Mouse (Mus musculus): ENCODE measurements around the gene 2310011J03Rik. TPM values are rescaled to one million over a fixed set of nuclear protein-coding genes. Genes with fewer than 3 reads are reported as not detected.
A peak's percentile ranks its signal among the peaks of the same experiment; 100 is the strongest.

The 2310011J03Rik gene
- polyA plus RNA-seq, 1 experiment from 2014 or later = 49.2 TPM

DNA sequence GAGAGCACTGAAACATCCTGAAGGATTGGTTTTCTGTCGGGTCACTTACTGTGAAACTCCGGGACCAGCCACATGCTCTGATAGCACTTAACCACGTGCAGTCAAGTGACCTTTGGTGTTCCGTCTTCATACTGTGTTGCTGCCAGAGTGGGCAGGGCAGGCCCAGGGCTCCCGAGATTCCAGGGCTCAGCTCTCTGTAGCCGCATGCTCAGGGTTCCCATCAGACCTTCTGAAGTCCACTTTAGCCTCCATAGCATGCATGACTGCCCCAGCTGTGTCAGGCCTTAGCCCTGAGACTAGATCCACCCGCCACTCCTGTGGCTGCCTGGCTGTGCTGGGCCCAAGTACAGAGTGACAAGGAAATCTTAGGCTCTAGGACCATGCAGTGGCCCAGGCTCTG is 39.0 kb downstream of the 2310011J03Rik start:
- Histone ChIP-seq H3K36me3 (ENCODE audit: control insufficient read depth, insufficient read depth, low read length) (peaks cover 67% of the 10 kb centered on the region), H3K27me3 (ENCODE audit: control insufficient read depth, insufficient read depth, low read depth, low read length) (no peaks in the 10 kb centered on the region), H3K4me3 (ENCODE audit: low read length) (no peak overlapping the region), H3K9me3 (ENCODE audit: control insufficient read depth, low read length) (no peaks in the 10 kb centered on the region), H3K4me1 (replicated peaks; ENCODE audit: control insufficient read depth, insufficient read depth, low read length) (peaks cover 16% of the 10 kb centered on the region), H3K27ac (ENCODE audit: low read length) (peak overlapping the region; percentile 95), H3K4me2 (ENCODE audit: low read depth, low read length) (peak overlapping the region; percentile 29; the same call in 1 of the 2 replicates), H3K9ac (ENCODE audit: low read length) (peak overlapping the region; percentile 16; the same call in 1 of the 2 replicates)
- WGBS = 65% methylated on average over 7 of the region's 7 CpGs
- no peak for ATAC-seq (ENCODE audit: low read depth)

- Histone ChIP-seq H3K27me3 (ENCODE audit: control insufficient read depth, insufficient read depth, low read depth, low read length) (no peaks in the 10 kb centered on the region), H3K36me3 (ENCODE audit: control insufficient read depth, insufficient read depth, low read length) (peaks cover 59% of the 10 kb centered on the region), H3K4me2 (ENCODE audit: low read depth, low read length) (no peak overlapping the region), H3K4me1 (replicated peaks; ENCODE audit: control insufficient read depth, insufficient read depth, low read length) (peaks cover 16% of the 10 kb centered on the region), H3K9me3 (ENCODE audit: control insufficient read depth, low read length) (no peaks in the 10 kb centered on the region), H3K27ac (ENCODE audit: low read length) (no peak overlapping the region), H3K9ac (ENCODE audit: low read length) (no peak overlapping the region), H3K4me3 (ENCODE audit: low read length) (no peak overlapping the region)
- no peak for ATAC-seq (ENCODE audit: low read depth)
- 88% methylated on average over 12 of the region's 12 CpGs for WGBS
These were observed 41.1 kb downstream of the 2310011J03Rik start for GRCm38 (mm10) chr10:80279273-80279672.

DNA sequence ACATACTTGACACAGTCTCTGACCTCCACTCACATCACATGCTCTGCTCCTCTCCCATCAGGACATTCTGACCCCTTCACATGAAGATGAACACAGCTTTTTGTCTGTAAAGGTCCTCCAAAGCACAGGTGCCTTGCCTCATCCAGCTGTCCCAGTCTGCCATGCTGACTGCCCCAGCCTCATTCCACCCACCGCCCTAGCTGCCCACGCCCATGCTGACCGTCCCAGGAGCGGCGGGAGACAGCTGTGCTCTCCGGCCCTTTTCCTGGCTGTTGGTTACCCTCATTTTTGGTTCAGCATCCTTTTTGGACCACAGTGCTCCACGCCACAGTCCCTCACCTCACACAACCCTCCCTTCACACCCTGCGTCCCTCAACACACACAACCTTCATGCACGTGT is 41.9 kb downstream of the 2310011J03Rik start:
- no peaks in the 10 kb centered on the region for H3K27me3 ChIP-seq (ENCODE audit: control insufficient read depth, insufficient read depth, low read depth, low read length)
- peaks cover 59% of the 10 kb centered on the region for H3K36me3 ChIP-seq (ENCODE audit: control insufficient read depth, insufficient read depth, low read length)
- no peaks in the 10 kb centered on the region for H3K9me3 ChIP-seq (ENCODE audit: control insufficient read depth, low read length)
- WGBS = 88% methylated on average over 9 of the region's 9 CpGs
- no peak overlapping the region for H3K9ac ChIP-seq (ENCODE audit: low read length)
- no peak for ATAC-seq (ENCODE audit: low read depth)
- no peak overlapping the region for H3K27ac ChIP-seq (ENCODE audit: low read length)
- H3K4me1 ChIP-seq (replicated peaks; ENCODE audit: control insufficient read depth, insufficient read depth, low read length) = peaks cover 16% of the 10 kb centered on the region
- H3K4me3 ChIP-seq (ENCODE audit: low read length) = no peak overlapping the region
- no peak overlapping the region for H3K4me2 ChIP-seq (ENCODE audit: low read depth, low read length)

DNA sequence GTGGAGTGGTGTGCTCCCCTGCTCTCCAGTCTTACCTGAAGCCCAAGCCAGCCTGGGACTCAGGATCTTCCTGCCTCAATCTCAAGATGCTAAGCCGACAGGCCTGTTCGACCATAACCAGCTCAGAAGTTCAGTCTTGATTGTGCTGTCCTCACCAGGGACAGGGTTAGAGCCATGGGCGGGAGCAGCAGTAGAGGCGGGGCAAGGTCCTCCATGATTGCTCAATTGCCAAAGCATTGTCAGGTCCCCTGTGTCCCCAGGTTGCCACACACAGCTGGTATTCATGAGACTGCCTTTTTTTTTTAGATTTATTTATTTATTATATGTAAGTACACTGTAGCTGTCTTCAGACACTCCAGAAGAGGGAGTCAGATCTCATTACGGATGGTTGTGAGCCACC is 44.1 kb downstream of the 2310011J03Rik start:
- no peak overlapping the region for H3K4me2 ChIP-seq (ENCODE audit: low read depth, low read length)
- no peaks in the 10 kb centered on the region for H3K27me3 ChIP-seq (ENCODE audit: control insufficient read depth, insufficient read depth, low read depth, low read length)
- no peak overlapping the region for H3K9ac ChIP-seq (ENCODE audit: low read length)
- peaks cover 59% of the 10 kb centered on the region for H3K36me3 ChIP-seq (ENCODE audit: control insufficient read depth, insufficient read depth, low read length)
- ATAC-seq (ENCODE audit: low read depth) = no peak
- WGBS = 83% methylated on average over 4 of the region's 5 CpGs
- peaks cover 6% of the 10 kb centered on the region for H3K4me1 ChIP-seq (replicated peaks; ENCODE audit: control insufficient read depth, insufficient read depth, low read length)
- no peak overlapping the region for H3K27ac ChIP-seq (ENCODE audit: low read length)
- no peaks in the 10 kb centered on the region for H3K9me3 ChIP-seq (ENCODE audit: control insufficient read depth, low read length)
- no peak overlapping the region for H3K4me3 ChIP-seq (ENCODE audit: low read length)

GRCm38 (mm10) chr10:80273847-80274246 is 46.5 kb downstream of the 2310011J03Rik start:
- H3K27ac ChIP-seq (ENCODE audit: low read length) = no peak overlapping the region
- H3K4me2 ChIP-seq (ENCODE audit: low read depth, low read length) = no peak overlapping the region
- WGBS = 65% methylated on average over 3 of the region's 3 CpGs
- H3K27me3 ChIP-seq (ENCODE audit: control insufficient read depth, insufficient read depth, low read depth, low read length) = no peaks in the 10 kb centered on the region
- 0 out of 2 replicates have a peak, but pooled peaks have one; percentile 4 for ATAC-seq (ENCODE audit: low read depth)
- H3K4me1 ChIP-seq (replicated peaks; ENCODE audit: control insufficient read depth, insufficient read depth, low read length) = peaks cover 7% of the 10 kb centered on the region
- no peak overlapping the region for H3K4me3 ChIP-seq (ENCODE audit: low read length)
- no peak overlapping the region for H3K9ac ChIP-seq (ENCODE audit: low read length)
- H3K9me3 ChIP-seq (ENCODE audit: control insufficient read depth, low read length) = no peaks in the 10 kb centered on the region
- H3K36me3 ChIP-seq (ENCODE audit: control insufficient read depth, insufficient read depth, low read length) = peaks cover 40% of the 10 kb centered on the region

DNA sequence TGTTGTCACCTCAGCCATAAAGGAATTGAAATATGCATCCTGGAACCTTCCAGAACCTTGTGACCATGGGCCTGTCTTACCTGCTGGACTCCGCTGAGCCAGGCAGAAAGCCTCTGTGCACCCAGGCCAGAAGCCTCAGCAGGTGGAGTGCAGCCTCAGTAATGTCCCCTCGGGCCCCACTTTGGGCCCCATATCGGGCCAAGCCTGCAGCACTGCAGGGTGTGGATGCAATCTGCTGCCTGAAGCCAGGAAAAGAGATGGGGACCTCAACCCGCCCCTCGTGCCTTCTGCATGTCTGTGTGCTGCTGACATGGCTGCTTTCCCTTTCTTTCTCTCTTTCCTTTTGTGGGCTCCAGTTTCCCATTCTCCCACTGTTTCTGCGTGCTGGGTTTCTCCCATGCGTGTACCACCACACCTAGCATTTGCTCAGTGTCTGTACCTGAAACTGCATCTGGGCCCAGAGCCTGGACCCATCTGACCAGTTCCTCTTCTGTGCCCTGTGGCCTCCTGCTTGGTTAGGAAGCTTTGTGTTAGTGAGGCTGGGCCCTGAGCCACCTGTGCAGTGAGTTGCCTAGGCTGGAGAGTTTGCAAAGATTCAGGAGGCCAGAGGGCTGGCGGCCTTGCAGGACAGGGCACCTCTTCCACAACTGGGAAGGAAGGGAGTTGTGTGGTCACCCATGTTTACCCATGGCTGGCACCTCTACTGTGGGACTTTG is 48.3 kb downstream of the 2310011J03Rik start:
- Histone ChIP-seq H3K4me3 (ENCODE audit: low read length) (no peak overlapping the region), H3K9me3 (ENCODE audit: control insufficient read depth, low read length) (no peaks in the 10 kb centered on the region), H3K27ac (ENCODE audit: low read length) (no peak overlapping the region), H3K4me2 (ENCODE audit: low read depth, low read length) (no peak overlapping the region), H3K27me3 (ENCODE audit: control insufficient read depth, insufficient read depth, low read depth, low read length) (no peaks in the 10 kb centered on the region), H3K9ac (ENCODE audit: low read length) (no peak overlapping the region), H3K36me3 (ENCODE audit: control insufficient read depth, insufficient read depth, low read length) (peaks cover 25% of the 10 kb centered on the region), H3K4me1 (replicated peaks; ENCODE audit: control insufficient read depth, insufficient read depth, low read length) (peaks cover 22% of the 10 kb centered on the region)
- no peak for ATAC-seq (ENCODE audit: low read depth)
- 81% methylated on average over 8 of the region's 8 CpGs for WGBS

DNA sequence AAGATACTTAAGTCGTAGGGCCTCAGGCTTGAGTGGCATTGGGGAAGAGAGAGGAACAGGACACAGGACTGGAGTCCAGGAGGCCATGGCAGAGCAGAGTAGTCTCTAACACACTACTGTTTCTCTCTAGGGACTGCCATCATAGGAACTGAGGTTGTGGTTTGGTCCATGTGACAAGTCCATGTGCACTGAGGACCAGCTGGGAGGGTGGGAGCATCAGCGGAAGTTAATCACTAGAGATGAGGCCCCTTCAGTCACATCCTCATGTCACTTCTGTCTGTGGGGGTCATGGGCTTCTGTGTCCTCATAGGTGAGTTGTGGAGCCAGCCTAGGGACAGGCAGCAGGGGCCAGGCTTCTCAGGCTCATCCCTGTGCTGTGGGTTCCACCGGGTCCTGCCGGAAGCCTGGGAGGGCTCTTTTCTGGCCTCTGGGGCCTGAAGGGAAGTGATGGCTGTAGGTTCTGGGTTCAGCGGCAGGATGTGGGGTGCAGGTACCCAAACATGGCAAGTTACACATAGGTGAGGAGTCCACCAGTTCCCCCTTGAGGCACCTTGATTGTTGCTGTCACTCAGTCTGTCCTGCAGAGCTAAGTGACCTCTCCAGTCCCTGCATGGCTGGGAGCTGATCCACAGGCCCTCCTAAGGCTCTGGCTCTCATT is 49.0 kb downstream of the 2310011J03Rik start:
- no peak for ATAC-seq (ENCODE audit: low read depth)
- 79% methylated on average over 5 of the region's 5 CpGs for WGBS
- peaks cover 22% of the 10 kb centered on the region for H3K36me3 ChIP-seq (ENCODE audit: control insufficient read depth, insufficient read depth, low read length)

DNA sequence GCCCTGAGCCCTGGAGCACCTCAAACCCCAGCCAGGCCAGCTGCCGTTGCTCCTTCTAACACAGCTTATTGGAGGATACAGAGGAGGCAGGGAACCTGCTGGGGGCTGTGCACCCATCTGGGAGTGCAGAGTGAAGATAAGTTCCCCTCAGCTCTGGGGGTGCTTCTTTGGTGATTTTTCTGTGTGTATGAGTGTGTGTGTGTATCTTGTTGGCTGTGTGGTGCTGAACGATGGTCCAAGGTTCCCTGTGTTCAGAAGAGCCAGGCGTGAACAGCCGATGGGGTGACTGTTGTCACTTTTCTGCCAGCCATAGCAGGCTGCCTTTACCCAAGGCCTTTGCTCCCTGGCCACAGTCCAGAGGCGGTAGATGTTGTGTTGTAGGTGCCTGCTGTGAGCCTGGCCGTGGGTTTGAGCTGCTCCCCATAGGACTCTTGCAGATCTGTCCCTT is 49.6 kb downstream of the 2310011J03Rik start:
- peaks cover 16% of the 10 kb centered on the region for H3K36me3 ChIP-seq (ENCODE audit: control insufficient read depth, insufficient read depth, low read length)
- ATAC-seq (ENCODE audit: low read depth) = no peak
- no peak overlapping the region for H3K4me2 ChIP-seq (ENCODE audit: low read depth, low read length)
- H3K4me1 ChIP-seq (replicated peaks; ENCODE audit: control insufficient read depth, insufficient read depth, low read length) = peaks cover 32% of the 10 kb centered on the region
- no peak overlapping the region for H3K4me3 ChIP-seq (ENCODE audit: low read length)
- 0 out of 2 replicates have a peak overlapping the region, but pooled peaks have one; percentile 22 for H3K27ac ChIP-seq (ENCODE audit: low read length)
- WGBS = 51% methylated on average over 6 of the region's 6 CpGs
- no peak overlapping the region for H3K9ac ChIP-seq (ENCODE audit: low read length)
- H3K27me3 ChIP-seq (ENCODE audit: control insufficient read depth, insufficient read depth, low read depth, low read length) = no peaks in the 10 kb centered on the region
- no peaks in the 10 kb centered on the region for H3K9me3 ChIP-seq (ENCODE audit: control insufficient read depth, low read length)

More for the DNA sequence above, 49.0 kb downstream of the 2310011J03Rik start:
- Histone ChIP-seq H3K4me3 (ENCODE audit: low read length) (no peak overlapping the region), H3K27ac (ENCODE audit: low read length) (no peak overlapping the region), H3K4me2 (ENCODE audit: low read depth, low read length) (no peak overlapping the region), H3K9me3 (ENCODE audit: control insufficient read depth, low read length) (no peaks in the 10 kb centered on the region), H3K27me3 (ENCODE audit: control insufficient read depth, insufficient read depth, low read depth, low read length) (no peaks in the 10 kb centered on the region), H3K4me1 (replicated peaks; ENCODE audit: control insufficient read depth, insufficient read depth, low read length) (peaks cover 29% of the 10 kb centered on the region), H3K9ac (ENCODE audit: low read length) (no peak overlapping the region)

DNA sequence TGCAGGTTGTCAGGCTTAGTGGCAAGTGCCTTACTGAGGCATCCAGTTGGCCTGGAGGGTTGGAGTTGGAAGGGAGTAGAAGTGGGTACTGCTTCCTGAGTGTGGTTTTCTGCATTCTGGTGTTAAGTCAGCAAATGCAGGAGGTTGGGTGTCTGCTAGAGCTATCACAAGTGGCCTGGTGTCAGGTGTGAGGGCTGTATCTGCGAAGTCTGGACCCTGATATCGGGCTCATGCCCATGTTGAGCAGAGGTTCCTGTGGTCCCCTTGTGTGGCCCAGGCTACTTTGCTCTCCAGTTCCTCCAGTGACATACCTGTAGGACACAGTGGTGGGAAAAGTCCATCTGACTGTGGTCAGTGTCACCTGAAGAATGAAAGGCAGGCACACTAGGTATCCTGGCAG is 50.2 kb downstream of the 2310011J03Rik start:
- Histone ChIP-seq H3K4me1 (replicated peaks; ENCODE audit: control insufficient read depth, insufficient read depth, low read length) (peaks cover 32% of the 10 kb centered on the region), H3K4me2 (ENCODE audit: low read depth, low read length) (no peak overlapping the region), H3K9ac (ENCODE audit: low read length) (no peak overlapping the region), H3K27ac (ENCODE audit: low read length) (no peak overlapping the region), H3K9me3 (ENCODE audit: control insufficient read depth, low read length) (no peaks in the 10 kb centered on the region), H3K36me3 (ENCODE audit: control insufficient read depth, insufficient read depth, low read length) (peaks cover 16% of the 10 kb centered on the region; the same call in 1 of the 2 replicates), H3K27me3 (ENCODE audit: control insufficient read depth, insufficient read depth, low read depth, low read length) (no peaks in the 10 kb centered on the region), H3K4me3 (ENCODE audit: low read length) (no peak overlapping the region)
- no peak for ATAC-seq (ENCODE audit: low read depth)
- WGBS = 86% methylated on average over 2 of the region's 2 CpGs

All from lung, embryonic 16.5 days (tissue).